Mouse (Mus musculus) fibroblast of lung, adult 2 months (primary cell): ENCODE results near the gene Nsmce4a.
A peak's percentile ranks its signal among the peaks of the same experiment; 100 is the strongest.
"Not testable (repeated sequence)": the region's sequence is repeated elsewhere in the genome, so short reads cannot be mapped to it uniquely, and the experiment has no call there.

ENCODE experiments used
- DNase-seq: peaks from one replicate; pipeline ENCODE4 v3.0.0-alpha.2; 2011; ENCODE audit warnings: low read depth

Gene Nsmce4a

GRCm38 (mm10) chr7:130533316-130534260 lies 39.3 kb downstream of the Nsmce4a start:
- DNase-seq = peak; percentile 88

GRCm38 (mm10) chr7:130531138-130531537 lies 41.8 kb downstream of the Nsmce4a start:
- not testable (repeated sequence) for DNase-seq

- DNase-seq = no peak
These were observed 45.6 kb downstream of the Nsmce4a start for GRCm38 (mm10) chr7:130527306-130527705.

DNA sequence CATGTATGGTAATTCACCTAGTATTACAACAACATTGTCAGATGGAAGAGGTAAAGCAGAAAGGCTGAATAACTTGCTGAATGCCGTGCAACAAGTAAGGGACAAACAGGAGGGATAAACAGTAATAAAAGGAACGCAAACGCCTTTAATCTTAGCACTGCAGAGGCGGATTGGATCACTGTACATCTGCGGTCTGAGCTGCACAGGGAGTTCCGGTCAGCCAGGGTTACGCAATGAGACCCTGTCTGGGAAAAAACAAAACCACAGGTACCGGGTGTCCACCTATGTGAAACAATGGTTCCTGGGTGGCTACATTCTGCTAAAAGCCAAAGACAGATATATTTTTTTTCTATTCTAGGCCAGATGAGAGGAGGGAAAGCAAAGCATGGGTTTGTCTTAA lies 49.5 kb downstream of the Nsmce4a start:
- no peak for DNase-seq

DNA sequence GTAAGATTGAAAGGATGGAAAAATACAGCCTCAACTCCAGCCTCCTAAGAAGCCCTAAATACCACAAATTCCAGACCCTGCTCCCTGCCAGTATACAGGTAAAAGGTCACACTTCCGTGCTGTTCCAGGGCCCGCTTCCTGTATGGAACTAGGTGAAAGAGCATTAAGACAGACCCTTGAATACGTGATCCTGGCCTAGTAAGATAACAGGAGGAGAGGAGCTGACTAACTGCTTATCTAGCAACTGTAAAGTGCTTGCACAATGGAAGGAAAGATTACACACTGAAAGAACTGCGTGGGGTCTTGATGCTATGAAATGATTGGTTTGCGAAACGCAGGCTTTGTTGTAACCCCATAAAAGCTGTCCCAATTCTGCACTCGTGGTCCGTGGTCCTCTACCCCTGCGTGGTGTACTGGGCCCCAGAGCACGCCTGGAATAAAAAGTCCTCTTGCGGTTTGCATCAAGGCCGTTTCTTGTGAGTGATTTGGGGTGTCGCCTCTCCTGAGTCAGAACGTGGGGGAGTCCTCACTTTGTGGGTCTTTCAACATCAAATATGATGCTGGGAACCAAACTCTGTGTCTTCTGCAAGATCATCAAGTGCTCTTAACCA lies 52.0 kb downstream of the Nsmce4a start:
- DNase-seq = no peak

GRCm38 (mm10) chr7:130520049-130520425 lies 52.9 kb downstream of the Nsmce4a start, which contains the start of gene Ate1:
Gene Ate1, minus strand, starts transcription at chr7:130520369.
- DNase-seq = no peak

GRCm38 (mm10) chr7:130519096-130520048 lies 53.5 kb downstream of the Nsmce4a start:
- DNase-seq = peak; percentile 94

DNA sequence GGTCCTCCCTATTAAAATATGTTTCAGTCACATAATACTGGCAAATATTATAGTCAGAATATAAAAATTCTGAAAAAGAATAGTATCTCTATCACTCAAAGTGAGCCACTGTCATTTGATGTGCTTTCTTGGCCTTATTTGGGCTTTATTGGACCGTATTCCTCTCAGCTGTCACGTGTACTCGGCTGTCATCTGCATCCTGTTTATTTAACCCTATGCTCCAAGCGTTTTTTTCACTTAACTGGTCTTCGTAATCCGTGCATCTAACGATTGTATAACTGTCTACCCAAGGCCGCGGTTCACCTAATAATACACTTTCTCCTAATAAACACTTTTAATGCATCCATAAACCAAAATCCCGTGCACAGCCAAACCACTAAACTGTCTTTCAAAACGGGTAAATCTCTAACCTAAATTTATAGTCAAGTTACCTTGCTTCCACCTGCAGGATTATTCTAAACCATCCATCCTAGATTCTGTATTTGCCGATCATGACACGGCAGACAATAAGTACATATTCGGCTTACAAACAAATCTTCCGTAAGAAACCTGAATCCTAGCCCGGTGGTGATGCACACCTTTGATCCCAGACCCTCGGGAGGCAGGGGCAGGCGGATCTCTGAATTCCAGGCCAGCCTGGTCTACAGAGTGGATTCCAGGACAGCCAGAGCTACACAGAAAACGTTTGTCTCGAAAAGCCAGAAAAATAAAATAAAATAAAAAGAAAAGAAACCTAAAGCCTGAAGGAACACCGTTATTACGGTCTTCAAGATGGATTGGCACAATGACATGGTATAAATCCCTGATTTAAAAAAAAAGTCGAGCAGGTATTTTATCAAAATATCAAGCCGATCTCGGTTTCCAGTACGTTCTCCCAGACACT lies 54.5 kb downstream of the Nsmce4a start:
- DNase-seq = no peak

- DNase-seq = no peak
These were observed 62.7 kb downstream of the Nsmce4a start for GRCm38 (mm10) chr7:130510243-130510642.

DNA sequence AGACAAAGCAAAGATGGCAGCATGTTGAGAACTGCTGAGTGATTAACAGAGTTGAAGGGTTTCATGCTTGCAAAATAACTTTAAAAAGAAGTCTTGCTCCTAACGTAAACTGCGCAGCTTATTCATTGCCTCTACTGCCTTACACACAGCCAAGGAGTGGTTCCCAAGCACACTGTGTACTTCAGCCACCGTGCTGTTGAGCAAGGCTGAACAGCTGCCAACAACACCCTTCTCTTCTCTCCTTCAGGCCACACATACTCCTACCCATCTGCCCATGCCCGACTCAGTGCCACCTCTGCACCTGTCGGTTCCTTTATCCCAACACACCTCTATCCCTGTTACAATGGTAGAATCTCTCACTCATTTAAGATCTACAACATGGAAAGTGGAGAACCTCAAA lies 69.9 kb downstream of the Nsmce4a start:
- no peak for DNase-seq

GRCm38 (mm10) chr7:130501499-130501898 lies 71.4 kb downstream of the Nsmce4a start:
- DNase-seq = no peak

DNA sequence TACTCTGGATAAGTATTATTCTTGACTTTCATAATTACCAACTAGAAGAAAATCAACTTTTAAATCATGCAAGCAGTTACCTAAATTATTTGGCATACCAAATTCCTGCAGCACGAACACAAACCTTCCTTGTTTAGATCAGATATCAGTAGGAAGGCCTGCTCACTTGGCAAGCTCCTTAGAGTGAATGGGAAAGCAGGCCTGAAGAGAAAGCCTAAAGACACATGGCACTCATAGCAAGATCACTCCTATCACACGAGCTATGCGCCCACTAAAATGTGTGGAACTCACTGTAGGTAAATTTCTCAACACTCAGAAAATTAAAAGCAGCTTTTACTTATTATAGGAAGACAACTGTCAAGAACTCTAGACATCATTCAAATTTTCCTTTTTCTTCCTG lies 79.6 kb downstream of the Nsmce4a start:
- no peak for DNase-seq

DNA sequence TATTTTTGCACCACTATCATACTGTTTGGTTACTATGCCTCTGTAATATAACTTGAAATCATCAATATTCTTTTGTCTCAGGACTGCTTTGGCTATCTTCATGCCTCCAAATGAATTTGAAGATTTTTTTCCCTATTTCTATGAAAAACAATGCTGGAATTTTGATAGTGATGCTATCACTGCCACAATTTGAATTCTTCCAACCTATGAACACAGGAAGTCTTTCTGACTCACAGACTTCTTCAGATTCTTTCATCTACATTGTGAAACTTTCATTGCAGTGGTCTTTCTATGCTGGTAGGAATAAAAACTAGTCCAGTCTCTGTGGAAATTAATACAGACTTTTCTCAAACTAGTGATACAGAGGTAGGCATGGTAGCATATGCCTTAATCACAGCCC lies 80.9 kb downstream of the Nsmce4a start:
- DNase-seq = no peak
